Mouse (Mus musculus) liver, embryonic 14.5 days (tissue): ENCODE results near the gene Eml4.

ENCODE experiments used
- CTCF ChIP-seq: IDR thresholded peaks from 2 replicates; pipeline ENCODE4 v1.5.1; 2016; ENCODE audit warnings: antibody characterized with exemption, low read depth, control low read depth
- EP300 ChIP-seq: IDR thresholded peaks from 2 replicates; pipeline ENCODE4 v1.6.1; 2016; ENCODE audit warnings: antibody characterized with exemption, low read depth

DNA sequence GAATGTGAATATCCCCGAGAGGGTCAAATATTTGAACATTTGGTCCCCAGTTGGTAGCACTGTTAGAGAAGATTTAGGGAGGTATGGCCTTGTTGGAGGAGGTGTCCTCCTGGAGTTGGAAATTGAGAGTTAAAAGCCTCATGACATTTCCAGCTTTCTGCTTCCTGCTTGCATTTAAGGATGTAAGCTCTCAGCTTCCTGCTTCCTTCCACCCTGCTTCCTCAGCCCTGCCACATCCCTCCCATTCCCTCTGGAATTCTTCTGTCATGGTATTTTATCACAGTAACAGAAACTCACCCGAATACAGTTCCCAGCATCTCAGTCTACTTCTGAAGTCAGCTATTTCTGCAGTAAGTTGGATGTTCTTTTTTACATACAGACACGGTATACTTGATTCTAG lies 12.3 kb downstream of the Eml4 start:
- no peak for TF ChIP-seq CTCF
- no peak for TF ChIP-seq EP300
